Mouse (Mus musculus): ENCODE data around the gene Pttg1ip. TPM values are rescaled to one million over a fixed set of nuclear protein-coding genes. Genes with fewer than 3 reads are reported as not detected.
A peak's percentile ranks its signal among the peaks of the same experiment; 100 is the strongest.

The Pttg1ip gene
- polyA plus RNA-seq, 1 experiment: 321 TPM

GRCm38 (mm10) chr10:77616926-77617325 lies 35.4 kb downstream of the Pttg1ip start:
- DNase-seq: peak; percentile 71
- Histone ChIP-seq H3K36me3 (ENCODE audit: control insufficient read depth, insufficient read depth, low read length) (no peaks in the 10 kb centered on the region; the same call in 1 of the 2 replicates), H3K4me3 (ENCODE audit: insufficient read depth, low read depth, low read length) (no peak overlapping the region), H3K4me1 (ENCODE audit: control insufficient read depth, insufficient read depth, low read length) (peaks cover 31% of the 10 kb centered on the region; the same call in 1 of the 2 replicates), H3K27me3 (replicated peaks; ENCODE audit: control insufficient read depth, insufficient read depth, low read length) (no peaks in the 10 kb centered on the region), H3K27ac (ENCODE audit: insufficient read depth, low read depth, low read length) (no peak overlapping the region)
- WGBS: 73% methylated on average over 7 of the region's 7 CpGs
- no peak for TF ChIP-seq POLR2A (IDR thresholded peaks at IDR 0.05; ENCODE audit: low read depth, low read length)
- no peak for TF ChIP-seq CTCF (conservative IDR thresholded peaks at IDR 0.05; ENCODE audit: insufficient read depth, insufficient read length, low read depth, low read length)

- peak overlapping the region; percentile 96 for H3K4me3 ChIP-seq (ENCODE audit: insufficient read depth, low read depth, low read length)
- WGBS: 64% methylated on average over 8 of the region's 8 CpGs
- DNase-seq: no peak
Measured at GRCm38 (mm10) chr10:77621546-77621945, 40.0 kb downstream of the Pttg1ip start.

GRCm38 (mm10) chr10:77622055-77622988 lies 40.8 kb downstream of the Pttg1ip start, which contains the start of gene Ube2g2:
Ube2g2 (plus strand) TSS chr10:77622275.
- TF ChIP-seq CTCF (conservative IDR thresholded peaks at IDR 0.05; ENCODE audit: insufficient read depth, insufficient read length, low read depth, low read length) (no peak), POLR2A (IDR thresholded peaks at IDR 0.05; ENCODE audit: low read depth, low read length) (peak; percentile 23)
- WGBS: under 1% methylated on average over 96 of the region's 96 CpGs
- Histone ChIP-seq H3K4me1 (ENCODE audit: control insufficient read depth, insufficient read depth, low read length) (peaks cover 31% of the 10 kb centered on the region), H3K27ac (ENCODE audit: insufficient read depth, low read depth, low read length) (peak within 1 kb of the TSS; percentile 93), H3K27me3 (replicated peaks; ENCODE audit: control insufficient read depth, insufficient read depth, low read length) (no peaks in the 10 kb centered on the region), H3K36me3 (ENCODE audit: control insufficient read depth, insufficient read depth, low read length) (no peaks in the 10 kb centered on the region), H3K4me3 (ENCODE audit: insufficient read depth, low read depth, low read length) (peak within 1 kb of the TSS; percentile 96)
- DNase-seq: peak; percentile 96

More at GRCm38 (mm10) chr10:77621546-77621945, 40.0 kb downstream of the Pttg1ip start:
- H3K27me3 ChIP-seq (replicated peaks; ENCODE audit: control insufficient read depth, insufficient read depth, low read length): no peaks in the 10 kb centered on the region
- peaks cover 31% of the 10 kb centered on the region for H3K4me1 ChIP-seq (ENCODE audit: control insufficient read depth, insufficient read depth, low read length)
- H3K27ac ChIP-seq (ENCODE audit: insufficient read depth, low read depth, low read length): peak overlapping the region; percentile 93
- H3K36me3 ChIP-seq (ENCODE audit: control insufficient read depth, insufficient read depth, low read length): no peaks in the 10 kb centered on the region
- TF ChIP-seq CTCF (conservative IDR thresholded peaks at IDR 0.05; ENCODE audit: insufficient read depth, insufficient read length, low read depth, low read length) (no peak), POLR2A (IDR thresholded peaks at IDR 0.05; ENCODE audit: low read depth, low read length) (no peak)

GRCm38 (mm10) chr10:77623069-77623492 lies 41.6 kb downstream of the Pttg1ip start:
- DNase-seq: peak; percentile 39
- no peak overlapping the region for H3K27ac ChIP-seq (ENCODE audit: insufficient read depth, low read depth, low read length)
- no peaks in the 10 kb centered on the region for H3K36me3 ChIP-seq (ENCODE audit: control insufficient read depth, insufficient read depth, low read length)
- TF ChIP-seq POLR2A (IDR thresholded peaks at IDR 0.05; ENCODE audit: low read depth, low read length) (no peak), CTCF (conservative IDR thresholded peaks at IDR 0.05; ENCODE audit: insufficient read depth, insufficient read length, low read depth, low read length) (0 out of 2 replicates have a peak, but pooled peaks have one; percentile 5)
- 6% methylated on average over 8 of the region's 8 CpGs for WGBS
- peak overlapping the region; percentile 96 for H3K4me3 ChIP-seq (ENCODE audit: insufficient read depth, low read depth, low read length)
- no peaks in the 10 kb centered on the region for H3K27me3 ChIP-seq (replicated peaks; ENCODE audit: control insufficient read depth, insufficient read depth, low read length)
- peaks cover 29% of the 10 kb centered on the region for H3K4me1 ChIP-seq (ENCODE audit: control insufficient read depth, insufficient read depth, low read length)

GRCm38 (mm10) chr10:77623639-77624400 lies 42.3 kb downstream of the Pttg1ip start:
- Histone ChIP-seq H3K4me1 (ENCODE audit: control insufficient read depth, insufficient read depth, low read length) (peaks cover 29% of the 10 kb centered on the region), H3K27ac (ENCODE audit: insufficient read depth, low read depth, low read length) (peak overlapping the region; percentile 77), H3K27me3 (replicated peaks; ENCODE audit: control insufficient read depth, insufficient read depth, low read length) (no peaks in the 10 kb centered on the region), H3K36me3 (ENCODE audit: control insufficient read depth, insufficient read depth, low read length) (no peaks in the 10 kb centered on the region), H3K4me3 (ENCODE audit: insufficient read depth, low read depth, low read length) (no peak overlapping the region)
- 70% methylated on average over 10 of the region's 10 CpGs for WGBS
- no peak for DNase-seq
- no peak for TF ChIP-seq POLR2A (IDR thresholded peaks at IDR 0.05; ENCODE audit: low read depth, low read length)
- no peak for TF ChIP-seq CTCF (conservative IDR thresholded peaks at IDR 0.05; ENCODE audit: insufficient read depth, insufficient read length, low read depth, low read length)

- peak; percentile 68 for DNase-seq
- peaks cover 29% of the 10 kb centered on the region for H3K4me1 ChIP-seq (ENCODE audit: control insufficient read depth, insufficient read depth, low read length)
- H3K4me3 ChIP-seq (ENCODE audit: insufficient read depth, low read depth, low read length): no peak overlapping the region
- WGBS: 32% methylated on average over 7 of the region's 7 CpGs
- H3K27ac ChIP-seq (ENCODE audit: insufficient read depth, low read depth, low read length): peak overlapping the region; percentile 77
- no peaks in the 10 kb centered on the region for H3K27me3 ChIP-seq (replicated peaks; ENCODE audit: control insufficient read depth, insufficient read depth, low read length)
- no peaks in the 10 kb centered on the region for H3K36me3 ChIP-seq (ENCODE audit: control insufficient read depth, insufficient read depth, low read length)
- TF ChIP-seq CTCF (conservative IDR thresholded peaks at IDR 0.05; ENCODE audit: insufficient read depth, insufficient read length, low read depth, low read length) (no peak), POLR2A (IDR thresholded peaks at IDR 0.05; ENCODE audit: low read depth, low read length) (no peak)
Measured at GRCm38 (mm10) chr10:77624570-77624995, 43.1 kb downstream of the Pttg1ip start.

Data from kidney, adult 2 months (tissue).